20 mouse cellular contexts compared by ENCODE assay signal in the genomic region with DNA sequence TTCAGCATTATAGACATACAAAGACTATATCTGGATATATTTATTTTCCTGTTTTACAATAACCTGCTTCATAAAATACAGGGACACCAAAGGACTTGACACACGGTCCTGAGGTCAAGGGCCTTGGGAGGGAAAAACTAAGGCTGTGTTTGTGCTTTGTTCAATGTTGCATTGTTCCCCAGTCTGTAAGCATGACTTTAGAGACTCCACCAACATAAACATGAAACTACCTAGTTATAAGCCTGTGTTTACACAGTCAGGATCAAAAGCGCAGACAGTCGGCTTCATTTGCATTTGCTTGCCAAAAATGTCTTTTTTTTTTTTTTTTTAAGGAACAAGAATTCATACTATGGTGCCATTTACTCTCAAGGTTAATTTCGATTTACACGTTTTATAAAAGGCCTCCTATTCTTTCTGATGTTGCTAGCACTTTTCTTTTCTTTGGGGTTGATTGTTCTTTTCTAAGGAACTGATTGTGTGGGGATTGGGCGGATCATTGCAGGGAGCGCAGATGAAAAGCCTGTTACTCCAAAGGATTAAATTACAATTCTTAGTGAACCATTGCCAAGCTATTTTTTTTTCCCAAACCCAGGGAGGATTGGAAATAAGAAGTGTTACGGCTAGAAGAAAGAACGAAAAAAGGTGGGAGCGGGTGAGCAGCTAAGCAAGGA. TPM values are rescaled to one million over a fixed set of nuclear protein-coding genes. Genes with fewer than 3 reads are reported as not detected.
A peak's percentile ranks its signal among the peaks of the same experiment; 100 is the strongest.
DNase-seq lines count a peak whose midpoint lies in the region; ATAC-seq and TF ChIP-seq lines count a peak whose summit lies in the region.
"Had no signal": no experiment of that assay in that cellular context is flagged by ENCODE, and none has a peak within 500 bp of the region (broad histone marks: within the 10 kb centered on the region; RNA-seq: fewer than 3 reads in every experiment).

No protein-coding gene starts in this region.

- TF ChIP-seq CTCF in lung, embryonic 14.5 days (IDR thresholded peaks at IDR 0.05; ENCODE audit: low read depth) = no peak
- no peak for TF ChIP-seq CTCF in cortical plate, adult 2 months (IDR thresholded peaks at IDR 0.05; ENCODE audit: extremely low read depth, insufficient read depth, low read length)

- no peaks in the 10 kb centered on the region for H3K4me1 ChIP-seq in forebrain, embryonic 11.5 days (replicated peaks; ENCODE audit: control insufficient read depth, insufficient read depth, low read length)
- peaks cover 12% of the 10 kb centered on the region for H3K4me1 ChIP-seq in forebrain, embryonic 12.5 days
- H3K4me1 ChIP-seq in lung, embryonic 14.5 days (ENCODE audit: insufficient read depth) = peaks cover 8% of the 10 kb centered on the region
- H3K4me1 ChIP-seq in cortical plate, adult 2 months (ENCODE audit: control insufficient read depth, insufficient read depth, low read length) = no peaks in the 10 kb centered on the region
- peaks cover 13% of the 10 kb centered on the region for H3K4me1 ChIP-seq in midbrain, embryonic 13.5 days (replicated peaks)
- H3K4me1 ChIP-seq in liver, embryonic 12.5 days = peaks cover 2% of the 10 kb centered on the region; the same call in 1 of the 2 replicates
- H3K4me1 ChIP-seq: hindbrain, embryonic 13.5 days had no signal

- H3K27ac ChIP-seq in forebrain, embryonic 11.5 days (ENCODE audit: low read depth, low read length) = no peak overlapping the region
- H3K27ac ChIP-seq in forebrain, embryonic 12.5 days = no peak overlapping the region
- peak overlapping the region; percentile 15; the same call in 1 of the 2 replicates for H3K27ac ChIP-seq in lung, embryonic 14.5 days (ENCODE audit: low read depth)
- H3K27ac ChIP-seq in cortical plate, adult 2 months (ENCODE audit: insufficient read depth, low read length) = peak overlapping the region; percentile 46
- H3K27ac ChIP-seq in midbrain, embryonic 13.5 days = no peak overlapping the region
- H3K27ac ChIP-seq in liver, embryonic 12.5 days = no peak overlapping the region
- H3K27ac ChIP-seq: hindbrain, embryonic 13.5 days; limb, embryonic 13.5 days; liver, embryonic 15.5 days had no signal

- no peaks in the 10 kb centered on the region for H3K27me3 ChIP-seq in forebrain, embryonic 11.5 days (ENCODE audit: control insufficient read depth, insufficient read depth, low read length)
- peaks cover 8% of the 10 kb centered on the region; the same call in 1 of the 2 replicates for H3K27me3 ChIP-seq in forebrain, embryonic 12.5 days
- H3K27me3 ChIP-seq in lung, embryonic 14.5 days (ENCODE audit: insufficient read depth, low read length) = no peaks in the 10 kb centered on the region
- H3K27me3 ChIP-seq in midbrain, embryonic 13.5 days = 0 out of 2 replicates have a peak, but pooled peaks cover 9% of the 10 kb centered on the region
- H3K27me3 ChIP-seq in liver, embryonic 12.5 days (replicated peaks) = no peaks in the 10 kb centered on the region
- H3K27me3 ChIP-seq: hindbrain, embryonic 13.5 days; limb, embryonic 13.5 days had no signal

- ATAC-seq in forebrain, embryonic 11.5 days (replicated peaks; ENCODE audit: low FRiP score) = peak; percentile 70
- ATAC-seq in forebrain, embryonic 12.5 days (ENCODE audit: low FRiP score) = no peak
- ATAC-seq in lung, embryonic 14.5 days (ENCODE audit: insufficient read depth) = no peak
- 0 out of 2 replicates have a peak, but pooled peaks have one; percentile 60 for ATAC-seq in midbrain, embryonic 13.5 days
- no peak for ATAC-seq in liver, embryonic 12.5 days

- TF ChIP-seq POLR2A in cortical plate, adult 2 months (IDR thresholded peaks at IDR 0.05; ENCODE audit: extremely low read depth, insufficient read depth, low read length) = no peak

- H3K36me3 ChIP-seq in forebrain, embryonic 11.5 days (ENCODE audit: control insufficient read depth, insufficient read depth, low read length) = no peaks in the 10 kb centered on the region
- H3K36me3 ChIP-seq in forebrain, embryonic 12.5 days (replicated peaks) = no peaks in the 10 kb centered on the region
- H3K36me3 ChIP-seq in lung, embryonic 14.5 days (ENCODE audit: insufficient read depth) = no peaks in the 10 kb centered on the region
- H3K36me3 ChIP-seq in midbrain, embryonic 13.5 days = no peaks in the 10 kb centered on the region
- H3K36me3 ChIP-seq in liver, embryonic 12.5 days = no peaks in the 10 kb centered on the region
- H3K36me3 ChIP-seq: hindbrain, embryonic 13.5 days; limb, embryonic 13.5 days; liver, embryonic 15.5 days had no signal

- no peak overlapping the region for H3K9ac ChIP-seq in forebrain, embryonic 11.5 days (ENCODE audit: low read length)
- no peak overlapping the region for H3K9ac ChIP-seq in forebrain, embryonic 12.5 days
- no peak overlapping the region for H3K9ac ChIP-seq in lung, embryonic 14.5 days
- H3K9ac ChIP-seq in midbrain, embryonic 13.5 days (replicated peaks) = no peak overlapping the region
- H3K9ac ChIP-seq in liver, embryonic 12.5 days = no peak overlapping the region
- H3K9ac ChIP-seq: hindbrain, embryonic 13.5 days; limb, embryonic 13.5 days; liver, embryonic 15.5 days had no signal

- DNase-seq in forebrain, embryonic 11.5 days (ENCODE audit: low spot score) = no peak
- DNase-seq in lung, embryonic 14.5 days = peak; percentile 35
- DNase-seq in lung, postnatal 4 days = no peak
- no peak for DNase-seq in gastrocnemius, postnatal 14 days
- DNase-seq: adrenal gland, postnatal 36 days; cerebellum, postnatal 10 days; embryo, embryonic 11 days; gastrocnemius, postnatal 25 days; heart, postnatal 10 days; kidney, adult 11 months; kidney, postnatal 25 days; retina, postnatal 1 day; thymus, postnatal 4 days had no signal

- 24% methylated on average over 10 of the region's 10 CpGs for WGBS in forebrain, embryonic 11.5 days
- WGBS in forebrain, embryonic 12.5 days = 19% methylated on average over 10 of the region's 10 CpGs
- 61% methylated on average over 10 of the region's 10 CpGs for WGBS in lung, embryonic 14.5 days
- 8% methylated on average over 10 of the region's 10 CpGs for WGBS in midbrain, embryonic 13.5 days
- 72% methylated on average over 10 of the region's 10 CpGs for WGBS in liver, embryonic 12.5 days (ENCODE audit: insufficient replicate concordance)

- H3K9me3 ChIP-seq in forebrain, embryonic 11.5 days (ENCODE audit: control insufficient read depth, low read length) = no peaks in the 10 kb centered on the region
- H3K9me3 ChIP-seq in forebrain, embryonic 12.5 days = no peaks in the 10 kb centered on the region
- H3K9me3 ChIP-seq in lung, embryonic 14.5 days (ENCODE audit: low read depth, low read length) = no peaks in the 10 kb centered on the region
- no peaks in the 10 kb centered on the region for H3K9me3 ChIP-seq in midbrain, embryonic 13.5 days
- H3K9me3 ChIP-seq in liver, embryonic 12.5 days (replicated peaks) = no peaks in the 10 kb centered on the region
- H3K9me3 ChIP-seq: hindbrain, embryonic 13.5 days; limb, embryonic 13.5 days; liver, embryonic 15.5 days had no signal

- intact Hi-C loops in gastrocnemius, postnatal 14 days (cut with DNase I; ENCODE audit: low total_unique reads) = no loop called here

- H3K4me2 ChIP-seq in forebrain, embryonic 11.5 days (ENCODE audit: low read depth, low read length, severe bottlenecking) = no peak overlapping the region
- H3K4me2 ChIP-seq in forebrain, embryonic 12.5 days = no peak overlapping the region
- no peak overlapping the region for H3K4me2 ChIP-seq in lung, embryonic 14.5 days
- H3K4me2 ChIP-seq in midbrain, embryonic 13.5 days (replicated peaks) = no peak overlapping the region; the same call in 1 of the 2 replicates
- H3K4me2 ChIP-seq in liver, embryonic 12.5 days = no peak overlapping the region
- H3K4me2 ChIP-seq: hindbrain, embryonic 13.5 days; limb, embryonic 13.5 days; liver, embryonic 15.5 days had no signal

- H3K4me3 ChIP-seq in forebrain, embryonic 11.5 days (ENCODE audit: low read depth, low read length) = no peak overlapping the region
- no peak overlapping the region for H3K4me3 ChIP-seq in forebrain, embryonic 12.5 days (replicated peaks)
- H3K4me3 ChIP-seq in lung, embryonic 14.5 days (ENCODE audit: low read depth, low read length) = no peak overlapping the region
- no peak overlapping the region for H3K4me3 ChIP-seq in cortical plate, adult 2 months (ENCODE audit: insufficient read depth, low read length)
- no peak overlapping the region for H3K4me3 ChIP-seq in midbrain, embryonic 13.5 days (replicated peaks)
- no peak overlapping the region for H3K4me3 ChIP-seq in liver, embryonic 12.5 days
- H3K4me3 ChIP-seq: hindbrain, embryonic 13.5 days; limb, embryonic 13.5 days; liver, embryonic 15.5 days had no signal

RNA-seq across cellular contexts. Expression of a gene that starts 41.6 kb away (rescaled TPM):
- polyA plus RNA-seq in forebrain, embryonic 11.5 days (2014; fragmentation: Nextera tagmentation; extraction: Ambion mirVana) = 16.8 and 20.5 TPM in 2 replicates
- 18.8 and 22.0 TPM in 2 replicates for polyA plus RNA-seq in forebrain, embryonic 12.5 days (2016; fragmentation: Nextera tagmentation; extraction: Ambion mirVana)
- polyA plus RNA-seq in lung, embryonic 14.5 days (2014; fragmentation: Nextera tagmentation; extraction: Ambion mirVana) = 19.2 and 19.4 TPM in 2 replicates
- polyA plus RNA-seq in cortical plate, adult 2 months (2012; rRNA removed) = 15.7 and 17.7 TPM in 2 replicates
- polyA plus RNA-seq in midbrain, embryonic 13.5 days (2015; fragmentation: Nextera tagmentation; extraction: Ambion mirVana) = 10.5 and 14.6 TPM in 2 replicates
- 1.6 and 1.8 TPM in 2 replicates for polyA plus RNA-seq in liver, embryonic 12.5 days (2016; fragmentation: Nextera tagmentation; extraction: Ambion mirVana)
- 10 to 100 TPM in 1 of 2 experiments, 1 to 10 TPM in 1; 9.9 to 10.5 TPM for total RNA-seq in gastrocnemius, postnatal 14 days (2021)

Comparison
In these comparisons a context has a peak if more than half of its experiments do, and no peak if none do; other contexts are left out.
1. ATAC-seq: peak in forebrain, embryonic 11.5 days (single experiment) and midbrain, embryonic 13.5 days (single experiment); none in forebrain, embryonic 12.5 days (single experiment), lung, embryonic 14.5 days (single experiment) and liver, embryonic 12.5 days (single experiment).
2. H3K27ac ChIP-seq: peak in lung, embryonic 14.5 days (single experiment) and cortical plate, adult 2 months (single experiment); none in forebrain, embryonic 11.5 days (single experiment), forebrain, embryonic 12.5 days (single experiment), midbrain, embryonic 13.5 days (single experiment) and liver, embryonic 12.5 days (single experiment).